Mouse (Mus musculus) ZHBTc4 (cell line): ENCODE measurements around the gene Vmn2r110.

Source experiments
- DNase-seq: peaks from one replicate; pipeline ENCODE4 v3.0.0-alpha.2; 2011; ENCODE audit warnings: low read depth, low spot score

Gene Vmn2r110

DNA sequence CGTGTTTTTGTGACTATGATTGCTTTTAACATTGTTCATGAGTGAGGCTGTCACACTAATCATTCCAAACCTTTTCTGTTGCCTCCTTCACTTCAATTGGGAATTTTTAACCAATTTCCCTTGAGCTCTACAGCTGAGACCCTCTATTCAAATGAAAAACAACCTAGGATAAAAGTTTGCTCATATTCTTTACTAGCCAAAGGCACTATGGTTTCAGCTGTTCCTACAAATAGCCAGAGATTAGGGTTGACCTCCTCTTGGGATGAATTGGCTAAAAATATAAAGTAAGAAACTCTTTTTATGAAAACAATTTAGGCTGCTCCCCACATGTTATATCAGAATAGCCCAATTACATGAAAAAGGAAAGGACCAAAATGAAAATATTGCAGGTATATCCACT lies at the start of gene Vmn2r110:
Vmn2r110 (minus strand) TSS at position 101 of the 400 bp plus-strand sequence.
- no peak for DNase-seq

DNA sequence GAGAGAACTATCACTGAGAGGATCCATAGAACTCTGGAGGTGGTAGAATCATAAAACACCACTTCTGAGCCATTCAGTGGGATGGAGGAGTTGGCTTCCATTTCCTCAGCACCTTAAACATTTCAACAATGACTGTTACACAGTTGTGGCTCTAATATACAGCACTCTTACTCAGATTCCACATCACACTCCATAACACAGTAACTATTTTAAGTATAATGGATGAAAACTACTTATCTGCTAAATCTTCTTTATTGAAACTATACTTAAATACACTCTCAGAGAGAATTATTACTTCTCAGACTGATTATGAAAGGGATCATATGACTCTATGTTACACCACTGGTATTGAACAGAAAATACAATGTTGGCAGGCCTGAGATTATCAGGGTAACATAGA lies 28.6 kb upstream of the Vmn2r110 start, which contains the start of gene Fpr-rs3:
Fpr-rs3 (minus strand) TSS at position 101 of the 400 bp plus-strand sequence.
- DNase-seq = no peak

DNA sequence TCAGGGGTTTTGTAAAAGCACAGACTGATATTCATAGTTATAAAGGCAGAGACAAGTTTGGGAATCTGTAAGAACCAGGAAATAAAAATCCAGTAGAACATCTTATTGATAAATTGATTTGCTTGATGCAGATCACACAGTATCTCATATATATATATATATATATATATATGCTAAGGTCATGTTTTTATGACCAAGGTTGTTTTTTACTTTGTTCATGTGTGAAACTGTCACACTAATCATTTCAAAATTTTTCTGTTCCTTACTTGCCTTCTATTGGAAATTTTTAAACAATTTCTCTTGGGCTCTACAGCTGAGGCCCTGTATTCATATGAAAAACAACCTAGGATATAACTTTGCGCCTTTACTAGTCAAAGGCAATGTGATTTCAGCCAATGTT lies 31.6 kb downstream of the Vmn2r110 start, which contains the start of gene Vmn2r109:
Vmn2r109 (minus strand) TSS at position 101 of the 400 bp plus-strand sequence.
- no peak for DNase-seq
